Mouse (Mus musculus) cerebral cortex, adult 2 months (tissue): ENCODE data around the gene Pmepa1.

Experiments used
- WGBS: fragments of 180-500 bp; shearing (Covaris S2); methylation state at CpG from one replicate; pipeline ENCODE4 v1.1.7; 2018; 5-methylcytosine and 5-hydroxymethylcytosine counted together

Pmepa1 gene

GRCm38 (mm10) chr2:173276859-173277258 is 526 bp upstream of the Pmepa1 start:
- 13% methylated on average over 12 of the region's 12 CpGs for WGBS

- under 1% methylated on average over 93 of the region's 93 CpGs for WGBS
These were observed 761 bp downstream of the Pmepa1 start for GRCm38 (mm10) chr2:173275343-173276201.

GRCm38 (mm10) chr2:173274428-173275342 is 1.6 kb downstream of the Pmepa1 start:
- 17% methylated on average over 15 of the region's 15 CpGs for WGBS

- 45% methylated on average over 4 of the region's 4 CpGs for WGBS
These were observed 2.4 kb downstream of the Pmepa1 start for GRCm38 (mm10) chr2:173273885-173274284.

GRCm38 (mm10) chr2:173272354-173272900 is 3.9 kb downstream of the Pmepa1 start:
- 76% methylated on average over 11 of the region's 11 CpGs for WGBS

GRCm38 (mm10) chr2:173271541-173271940 is 4.8 kb downstream of the Pmepa1 start:
- 79% methylated on average over 9 of the region's 9 CpGs for WGBS

- WGBS = 65% methylated on average over 11 of the region's 11 CpGs
These were observed 5.6 kb downstream of the Pmepa1 start for GRCm38 (mm10) chr2:173270601-173271248.

- WGBS = 60% methylated on average over 9 of the region's 9 CpGs
These were observed 6.1 kb downstream of the Pmepa1 start for GRCm38 (mm10) chr2:173270196-173270595.

- WGBS = 78% methylated on average over 3 of the region's 3 CpGs
These were observed 8.8 kb downstream of the Pmepa1 start for GRCm38 (mm10) chr2:173267562-173267961.

GRCm38 (mm10) chr2:173266349-173267112 is 9.8 kb downstream of the Pmepa1 start:
- 77% methylated on average over 25 of the region's 25 CpGs for WGBS

- 90% methylated on average over 22 of the region's 22 CpGs for WGBS
These were observed 10.7 kb downstream of the Pmepa1 start for GRCm38 (mm10) chr2:173265468-173266265.

GRCm38 (mm10) chr2:173264467-173265128 is 11.7 kb downstream of the Pmepa1 start:
- 59% methylated on average over 13 of the region's 13 CpGs for WGBS

- 80% methylated on average over 11 of the region's 11 CpGs for WGBS
These were observed 12.6 kb downstream of the Pmepa1 start for GRCm38 (mm10) chr2:173263636-173264330.

GRCm38 (mm10) chr2:173261497-173261896 is 14.8 kb downstream of the Pmepa1 start:
- WGBS = 45% methylated on average over 10 of the region's 10 CpGs

GRCm38 (mm10) chr2:173258459-173259091 is 17.8 kb downstream of the Pmepa1 start:
- 49% methylated on average over 9 of the region's 9 CpGs for WGBS

GRCm38 (mm10) chr2:173257610-173258009 is 18.7 kb downstream of the Pmepa1 start:
- 15% methylated on average over 7 of the region's 7 CpGs for WGBS

- WGBS = 90% methylated on average over 4 of the region's 4 CpGs
These were observed 19.8 kb downstream of the Pmepa1 start for GRCm38 (mm10) chr2:173256552-173256949.

GRCm38 (mm10) chr2:173255810-173256551 is 20.4 kb downstream of the Pmepa1 start:
- WGBS = 62% methylated on average over 7 of the region's 7 CpGs
